Mouse (Mus musculus): ENCODE data around the gene Ephb1. TPM values are rescaled to one million over a fixed set of nuclear protein-coding genes. Genes with fewer than 3 reads are reported as not detected.

The Ephb1 gene
- polyA plus RNA-seq, 1 experiment from 2014 or later = 9.5 TPM

GRCm38 (mm10) chr9:102155876-102156275 is 198.6 kb downstream of the Ephb1 start:
- peaks cover 4% of the 10 kb centered on the region; the same call in 1 of the 2 replicates for H3K4me1 ChIP-seq
- H3K27me3 ChIP-seq (ENCODE audit: low read depth, poor library complexity, severe bottlenecking) = peaks cover 9% of the 10 kb centered on the region; the same call in 1 of the 2 replicates
- whole genome bisulfite sequencing = 87% methylated on average over 3 of the region's 3 CpGs
- H3K36me3 ChIP-seq = no peaks in the 10 kb centered on the region
- H3K27ac ChIP-seq (replicated peaks) = no peak overlapping the region
- DNase-seq (ENCODE audit: low spot score) = no peak
- no peaks in the 10 kb centered on the region for H3K9me3 ChIP-seq (replicated peaks)
- H3K4me3 ChIP-seq = no peak overlapping the region

DNA sequence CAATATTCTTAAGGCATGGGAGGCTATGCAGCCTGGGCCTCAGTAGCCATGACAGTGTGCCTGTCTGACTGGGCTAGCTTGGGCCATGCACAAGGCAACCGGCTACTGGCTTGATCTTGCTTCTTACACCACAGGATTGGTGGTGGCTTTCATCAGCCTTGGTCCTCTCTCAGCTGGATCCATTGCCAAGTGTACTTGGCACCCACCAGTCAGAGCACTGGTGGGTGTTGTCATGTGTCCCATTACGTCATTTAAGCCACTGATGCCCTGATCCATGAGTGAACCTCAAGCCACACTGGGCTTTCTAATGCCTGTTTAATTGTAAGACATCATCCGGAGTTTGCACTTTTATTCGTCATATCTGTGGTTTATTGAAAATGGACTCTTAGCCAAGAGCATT is 215.3 kb downstream of the Ephb1 start:
- H3K4me3 ChIP-seq = no peak overlapping the region
- no peaks in the 10 kb centered on the region for H3K9me3 ChIP-seq (replicated peaks)
- H3K27ac ChIP-seq (replicated peaks) = 0 out of 2 replicates have a peak overlapping the region, but pooled peaks have one; percentile 6
- H3K27me3 ChIP-seq (ENCODE audit: low read depth, poor library complexity, severe bottlenecking) = no peaks in the 10 kb centered on the region
- peaks cover 11% of the 10 kb centered on the region for H3K4me1 ChIP-seq
- DNase-seq (ENCODE audit: low spot score) = no peak
- WGBS = 95% methylated on average over 4 of the region's 4 CpGs
- H3K36me3 ChIP-seq = no peaks in the 10 kb centered on the region

DNA sequence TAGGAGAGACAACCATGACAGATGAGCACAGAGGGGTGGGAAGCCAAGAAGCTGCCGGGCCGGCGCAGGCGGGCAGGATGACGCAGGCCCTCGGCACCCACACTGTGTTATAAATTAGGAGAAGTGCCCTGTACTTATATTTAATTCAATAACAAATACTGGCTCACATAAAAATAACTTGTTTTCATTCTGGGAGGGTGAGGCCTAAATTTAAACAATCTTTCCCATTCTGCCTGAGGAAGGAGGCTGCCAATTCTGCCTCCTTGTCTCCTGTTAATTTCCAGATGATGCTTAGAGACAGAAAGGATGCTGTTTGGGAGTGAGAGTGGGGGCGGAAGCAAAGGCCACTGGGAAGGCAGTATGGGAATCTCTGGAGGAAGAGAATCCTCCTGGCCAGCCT is 215.8 kb downstream of the Ephb1 start:
- Histone ChIP-seq H3K27me3 (ENCODE audit: low read depth, poor library complexity, severe bottlenecking) (no peaks in the 10 kb centered on the region), H3K27ac (replicated peaks) (0 out of 2 replicates have a peak overlapping the region, but pooled peaks have one; percentile 6), H3K4me1 (peaks cover 11% of the 10 kb centered on the region), H3K4me3 (no peak overlapping the region), H3K9me3 (replicated peaks) (no peaks in the 10 kb centered on the region), H3K36me3 (no peaks in the 10 kb centered on the region)
- 80% methylated on average over 7 of the region's 7 CpGs for WGBS
- DNase-seq (ENCODE audit: low spot score) = no peak

- no peak overlapping the region for H3K4me3 ChIP-seq
- H3K27me3 ChIP-seq (ENCODE audit: low read depth, poor library complexity, severe bottlenecking) = no peaks in the 10 kb centered on the region
- H3K4me1 ChIP-seq = peaks cover 11% of the 10 kb centered on the region
- H3K27ac ChIP-seq (replicated peaks) = no peak overlapping the region
- H3K9me3 ChIP-seq (replicated peaks) = no peaks in the 10 kb centered on the region
- no peaks in the 10 kb centered on the region for H3K36me3 ChIP-seq
- DNase-seq (ENCODE audit: low spot score) = no peak
Measured at GRCm38 (mm10) chr9:102138187-102138586, 216.3 kb downstream of the Ephb1 start.

DNA sequence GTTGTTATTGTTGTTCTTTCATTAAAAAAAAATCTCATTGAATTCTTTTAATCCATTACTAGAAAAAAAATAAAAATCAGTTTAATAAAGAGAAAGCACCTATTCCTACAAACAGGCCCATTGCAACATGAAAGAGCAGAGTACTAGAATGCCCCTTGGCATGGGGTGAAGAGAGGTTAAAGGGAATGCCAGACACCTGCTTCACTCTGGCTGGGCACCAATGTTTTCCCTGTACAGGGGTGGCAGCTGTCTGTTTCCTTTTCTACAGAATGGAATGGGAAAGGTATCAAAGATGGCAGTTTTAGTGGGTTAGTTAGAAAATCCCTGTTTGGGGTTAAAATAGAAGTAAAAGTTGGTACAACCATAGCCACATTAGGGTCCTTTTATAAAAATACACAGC is 224.0 kb downstream of the Ephb1 start:
- Histone ChIP-seq H3K27me3 (ENCODE audit: low read depth, poor library complexity, severe bottlenecking) (peaks cover 29% of the 10 kb centered on the region), H3K4me3 (no peak overlapping the region), H3K9me3 (replicated peaks) (no peaks in the 10 kb centered on the region), H3K27ac (replicated peaks) (no peak overlapping the region), H3K36me3 (no peaks in the 10 kb centered on the region), H3K4me1 (peaks cover 25% of the 10 kb centered on the region)
- DNase-seq (ENCODE audit: low spot score) = no peak

DNA sequence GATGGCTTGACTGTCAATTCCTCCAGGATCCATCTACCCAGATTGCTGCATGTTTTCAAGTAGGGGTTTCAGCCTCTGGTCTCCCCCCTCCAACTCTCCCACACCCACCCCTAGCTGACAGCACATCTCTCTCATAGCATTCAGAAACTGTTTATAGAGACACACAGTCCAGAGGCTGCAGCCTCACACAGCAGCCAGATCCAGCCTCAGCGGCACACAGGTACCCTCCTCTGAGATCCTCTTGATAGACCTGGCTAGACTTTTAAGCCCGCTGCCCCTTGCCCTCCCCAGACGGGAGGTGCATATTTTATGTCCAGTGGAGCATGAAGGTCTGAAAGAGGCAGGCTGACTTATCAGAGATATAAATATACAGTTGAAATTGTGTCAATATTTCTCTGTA is 228.0 kb downstream of the Ephb1 start:
- Histone ChIP-seq H3K4me1 (peaks cover 59% of the 10 kb centered on the region), H3K27ac (replicated peaks) (no peak overlapping the region), H3K36me3 (no peaks in the 10 kb centered on the region), H3K4me3 (no peak overlapping the region), H3K9me3 (replicated peaks) (no peaks in the 10 kb centered on the region), H3K27me3 (ENCODE audit: low read depth, poor library complexity, severe bottlenecking) (peaks cover 55% of the 10 kb centered on the region)
- DNase-seq (ENCODE audit: low spot score) = no peak
- 52% methylated on average over 3 of the region's 3 CpGs for WGBS

GRCm38 (mm10) chr9:102122880-102123453 is 231.5 kb downstream of the Ephb1 start:
- Histone ChIP-seq H3K36me3 (no peaks in the 10 kb centered on the region), H3K4me1 (peaks cover 57% of the 10 kb centered on the region), H3K4me3 (no peak overlapping the region), H3K27ac (replicated peaks) (peak overlapping the region; percentile 70), H3K9me3 (replicated peaks) (no peaks in the 10 kb centered on the region; the same call in 1 of the 2 replicates), H3K27me3 (ENCODE audit: low read depth, poor library complexity, severe bottlenecking) (peaks cover 61% of the 10 kb centered on the region)
- 13% methylated on average over 4 of the region's 4 CpGs for WGBS
- peak; percentile 34 for DNase-seq (ENCODE audit: low spot score)

- Histone ChIP-seq H3K4me1 (peaks cover 24% of the 10 kb centered on the region), H3K36me3 (no peaks in the 10 kb centered on the region), H3K27ac (replicated peaks) (no peak overlapping the region), H3K4me3 (no peak overlapping the region), H3K27me3 (ENCODE audit: low read depth, poor library complexity, severe bottlenecking) (peaks cover 28% of the 10 kb centered on the region), H3K9me3 (replicated peaks) (no peaks in the 10 kb centered on the region; the same call in 1 of the 2 replicates)
- DNase-seq (ENCODE audit: low spot score) = no peak
- WGBS = 82% methylated on average over 3 of the region's 3 CpGs
Measured at GRCm38 (mm10) chr9:102119422-102119821, 235.1 kb downstream of the Ephb1 start.

- H3K27me3 ChIP-seq (ENCODE audit: low read depth, poor library complexity, severe bottlenecking) = peaks cover 5% of the 10 kb centered on the region; the same call in 1 of the 2 replicates
- WGBS = 94% methylated on average over 10 of the region's 10 CpGs
- no peaks in the 10 kb centered on the region; the same call in 1 of the 2 replicates for H3K9me3 ChIP-seq (replicated peaks)
- H3K4me1 ChIP-seq = no peaks in the 10 kb centered on the region
- no peak overlapping the region for H3K4me3 ChIP-seq
- DNase-seq (ENCODE audit: low spot score) = no peak
- no peak overlapping the region for H3K27ac ChIP-seq (replicated peaks)
- H3K36me3 ChIP-seq = no peaks in the 10 kb centered on the region
Measured at GRCm38 (mm10) chr9:102115326-102115725, 239.2 kb downstream of the Ephb1 start.

DNA sequence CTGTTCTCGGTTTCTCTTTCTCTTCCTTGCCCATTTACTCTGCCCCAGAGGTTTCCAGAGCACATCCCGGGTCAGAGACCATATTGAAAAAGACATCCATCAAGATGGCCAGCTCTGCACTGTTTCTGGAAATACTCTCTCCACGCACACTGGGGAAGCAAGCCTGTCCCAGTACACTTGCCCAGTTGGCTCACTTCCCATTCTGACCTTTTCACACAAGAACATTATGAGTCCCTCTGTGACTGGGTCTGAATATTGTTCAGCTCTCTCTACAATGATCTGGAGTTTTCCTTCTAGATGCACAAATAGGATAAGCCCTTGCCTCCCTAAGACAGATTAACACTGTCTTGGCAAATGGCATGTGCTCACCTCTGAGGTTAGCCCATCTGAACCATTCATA is 243.0 kb downstream of the Ephb1 start:
- H3K36me3 ChIP-seq = no peaks in the 10 kb centered on the region
- no peaks in the 10 kb centered on the region for H3K9me3 ChIP-seq (replicated peaks)
- H3K27ac ChIP-seq (replicated peaks) = no peak overlapping the region
- 78% methylated on average over 3 of the region's 3 CpGs for WGBS
- peaks cover 24% of the 10 kb centered on the region for H3K4me1 ChIP-seq
- H3K4me3 ChIP-seq = no peak overlapping the region
- no peak for DNase-seq (ENCODE audit: low spot score)
- H3K27me3 ChIP-seq (ENCODE audit: low read depth, poor library complexity, severe bottlenecking) = peaks cover 16% of the 10 kb centered on the region; the same call in 1 of the 2 replicates

DNA sequence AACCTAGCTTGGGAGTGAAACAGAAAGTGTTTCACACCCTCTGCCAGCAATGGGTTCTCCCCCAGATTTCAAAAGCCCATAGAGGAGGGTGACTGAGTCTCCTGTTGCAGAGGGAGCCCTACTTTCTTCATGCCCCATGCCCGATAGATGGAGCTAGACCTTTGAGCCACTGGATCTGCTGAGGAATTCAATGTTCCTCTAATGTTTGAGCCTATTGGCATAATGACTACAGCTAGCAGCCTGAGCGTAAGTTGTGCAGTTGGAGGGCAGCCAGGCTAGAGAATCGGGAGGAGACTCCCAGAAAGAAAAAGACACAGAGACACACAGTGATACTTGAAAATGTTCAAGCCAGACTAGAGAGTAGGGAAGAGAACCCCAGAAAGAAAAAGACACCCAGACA is 246.5 kb downstream of the Ephb1 start:
- peak overlapping the region; percentile 14; the same call in 1 of the 2 replicates for H3K27ac ChIP-seq (replicated peaks)
- H3K36me3 ChIP-seq = no peaks in the 10 kb centered on the region
- H3K27me3 ChIP-seq (ENCODE audit: low read depth, poor library complexity, severe bottlenecking) = peaks cover 16% of the 10 kb centered on the region; the same call in 1 of the 2 replicates
- no peak overlapping the region for H3K4me3 ChIP-seq
- peaks cover 24% of the 10 kb centered on the region for H3K4me1 ChIP-seq
- DNase-seq (ENCODE audit: low spot score) = no peak
- no peaks in the 10 kb centered on the region for H3K9me3 ChIP-seq (replicated peaks)
- WGBS = 86% methylated on average over 3 of the region's 3 CpGs

- H3K4me1 ChIP-seq = peaks cover 24% of the 10 kb centered on the region
- 63% methylated on average over 2 of the region's 2 CpGs for WGBS
Measured at GRCm38 (mm10) chr9:102107213-102107612, 247.3 kb downstream of the Ephb1 start.

DNA sequence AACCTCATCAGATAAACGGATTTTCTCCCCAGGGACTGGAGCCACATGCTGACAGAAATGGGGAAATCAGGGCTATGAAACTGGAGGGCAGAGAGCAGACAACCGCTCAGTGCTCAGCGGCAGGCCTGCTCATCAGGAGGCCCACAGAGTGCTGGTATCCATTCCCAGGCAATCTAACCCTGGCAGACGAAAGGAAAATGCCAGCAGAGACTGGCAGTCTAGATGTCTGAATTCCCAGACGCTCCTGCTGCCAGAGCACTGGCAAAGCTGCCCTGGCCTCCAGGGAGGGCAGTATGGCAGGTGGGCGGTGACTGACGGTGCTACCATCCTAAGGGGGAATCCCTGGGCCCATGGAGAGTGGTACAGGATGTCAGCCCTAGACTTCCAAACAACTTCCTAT is 257.7 kb downstream of the Ephb1 start:
- Histone ChIP-seq H3K4me3 (no peak overlapping the region), H3K27me3 (ENCODE audit: low read depth, poor library complexity, severe bottlenecking) (no peaks in the 10 kb centered on the region), H3K9me3 (replicated peaks) (no peaks in the 10 kb centered on the region), H3K27ac (replicated peaks) (peak overlapping the region; percentile 33; the same call in 1 of the 2 replicates), H3K4me1 (peaks cover 11% of the 10 kb centered on the region), H3K36me3 (no peaks in the 10 kb centered on the region)
- 28% methylated on average over 7 of the region's 7 CpGs for WGBS
- DNase-seq (ENCODE audit: low spot score) = no peak

More at GRCm38 (mm10) chr9:102107213-102107612, 247.3 kb downstream of the Ephb1 start:
- Histone ChIP-seq H3K9me3 (replicated peaks) (no peaks in the 10 kb centered on the region), H3K36me3 (no peaks in the 10 kb centered on the region), H3K27me3 (ENCODE audit: low read depth, poor library complexity, severe bottlenecking) (peaks cover 16% of the 10 kb centered on the region; the same call in 1 of the 2 replicates), H3K27ac (replicated peaks) (no peak overlapping the region; the same call in 1 of the 2 replicates), H3K4me3 (no peak overlapping the region)
- DNase-seq (ENCODE audit: low spot score) = no peak

Data from midbrain, embryonic 10.5 days (tissue).